Mouse (Mus musculus): ENCODE measurements around the gene Sox12. TPM values are rescaled to one million over a fixed set of nuclear protein-coding genes. Genes with fewer than 3 reads are reported as not detected.

The Sox12 gene
- polyA plus RNA-seq, 1 experiment from 2014 or later: 11.9 TPM

DNA sequence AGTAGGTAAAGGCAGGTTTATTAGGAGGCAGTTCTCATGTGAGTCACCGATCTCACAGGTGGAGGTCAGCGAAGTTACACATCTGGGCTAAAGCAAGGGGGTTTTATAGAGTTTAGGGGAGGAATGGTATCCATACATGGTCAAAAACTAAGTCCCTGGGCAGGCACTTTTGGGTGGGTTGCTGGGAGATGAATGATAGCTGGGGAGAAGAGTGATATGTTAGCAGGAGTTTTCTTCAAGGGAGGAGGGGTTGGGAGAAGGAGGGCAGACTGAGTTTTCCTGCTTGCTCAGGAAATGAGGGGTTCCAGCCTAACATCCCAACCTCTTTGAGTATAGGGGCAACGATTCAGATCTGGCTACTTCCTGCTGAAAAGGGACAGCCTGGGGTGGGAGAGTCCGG lies 17.4 kb upstream of the Sox12 start, which contains the start of gene 6820408C15Rik:
6820408C15Rik (plus strand) TSS at position 301 of the 400 bp plus-strand sequence.
- Histone ChIP-seq H3K4me2 (replicated peaks) (peak within 1 kb of the TSS; percentile 93), H3K27me3 (no peaks in the 10 kb centered on the region), H3K9me3 (peaks cover 12% of the 10 kb centered on the region), H3K4me1 (peaks cover 36% of the 10 kb centered on the region), H3K4me3 (peak within 1 kb of the TSS; percentile 89), H3K9ac (peak within 1 kb of the TSS; percentile 98), H3K27ac (peak within 1 kb of the TSS; percentile 96), H3K36me3 (peaks cover 4% of the 10 kb centered on the region; the same call in 1 of the 2 replicates)
- ATAC-seq (ENCODE audit: low FRiP score, low read depth): no peak
- 17% methylated on average over 4 of the region's 4 CpGs for WGBS

DNA sequence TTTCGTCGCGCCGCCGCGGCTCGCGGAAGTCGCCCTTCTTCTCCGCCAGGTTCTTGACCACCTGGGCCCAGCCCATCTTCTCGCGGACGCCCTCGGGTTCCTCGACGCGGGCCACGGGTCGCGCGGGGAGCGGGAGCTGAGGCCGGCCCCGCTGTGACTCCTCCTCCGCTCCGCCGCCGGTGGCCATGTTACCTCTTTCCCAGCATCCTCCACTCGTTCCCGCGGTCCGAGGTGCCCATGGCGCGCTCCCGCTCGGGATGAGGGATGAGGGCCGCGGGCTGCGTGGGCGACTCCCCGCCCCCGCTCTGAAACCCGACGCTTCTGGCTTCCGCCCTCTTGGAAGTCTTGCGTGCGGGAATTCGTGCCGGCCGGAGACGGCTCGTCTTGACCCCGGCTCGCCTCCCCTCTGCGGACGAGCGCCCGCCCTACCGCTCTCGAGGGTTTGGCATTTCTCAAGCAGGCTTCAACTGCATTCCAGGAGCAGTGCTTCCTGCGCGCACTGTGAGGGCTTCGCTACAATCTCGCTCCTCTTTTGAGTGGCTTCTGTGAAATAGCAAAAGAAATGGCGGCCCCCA lies 16.8 kb upstream of the Sox12 start, which contains the start of gene Zcchc3:
Zcchc3 (minus strand) TSS at position 437 of the 575 bp plus-strand sequence.
- H3K4me3 ChIP-seq: peak within 1 kb of the TSS; percentile 89
- peaks cover 4% of the 10 kb centered on the region; the same call in 1 of the 2 replicates for H3K36me3 ChIP-seq
- peak; percentile 83 for ATAC-seq (ENCODE audit: low FRiP score, low read depth)
- peaks cover 42% of the 10 kb centered on the region for H3K4me1 ChIP-seq
- peak within 1 kb of the TSS; percentile 96 for H3K27ac ChIP-seq
- no peaks in the 10 kb centered on the region for H3K27me3 ChIP-seq
- H3K4me2 ChIP-seq (replicated peaks): peak within 1 kb of the TSS; percentile 93
- peak within 1 kb of the TSS; percentile 98 for H3K9ac ChIP-seq
- under 1% methylated on average over 65 of the region's 65 CpGs for WGBS
- peaks cover 7% of the 10 kb centered on the region; the same call in 1 of the 2 replicates for H3K9me3 ChIP-seq

DNA sequence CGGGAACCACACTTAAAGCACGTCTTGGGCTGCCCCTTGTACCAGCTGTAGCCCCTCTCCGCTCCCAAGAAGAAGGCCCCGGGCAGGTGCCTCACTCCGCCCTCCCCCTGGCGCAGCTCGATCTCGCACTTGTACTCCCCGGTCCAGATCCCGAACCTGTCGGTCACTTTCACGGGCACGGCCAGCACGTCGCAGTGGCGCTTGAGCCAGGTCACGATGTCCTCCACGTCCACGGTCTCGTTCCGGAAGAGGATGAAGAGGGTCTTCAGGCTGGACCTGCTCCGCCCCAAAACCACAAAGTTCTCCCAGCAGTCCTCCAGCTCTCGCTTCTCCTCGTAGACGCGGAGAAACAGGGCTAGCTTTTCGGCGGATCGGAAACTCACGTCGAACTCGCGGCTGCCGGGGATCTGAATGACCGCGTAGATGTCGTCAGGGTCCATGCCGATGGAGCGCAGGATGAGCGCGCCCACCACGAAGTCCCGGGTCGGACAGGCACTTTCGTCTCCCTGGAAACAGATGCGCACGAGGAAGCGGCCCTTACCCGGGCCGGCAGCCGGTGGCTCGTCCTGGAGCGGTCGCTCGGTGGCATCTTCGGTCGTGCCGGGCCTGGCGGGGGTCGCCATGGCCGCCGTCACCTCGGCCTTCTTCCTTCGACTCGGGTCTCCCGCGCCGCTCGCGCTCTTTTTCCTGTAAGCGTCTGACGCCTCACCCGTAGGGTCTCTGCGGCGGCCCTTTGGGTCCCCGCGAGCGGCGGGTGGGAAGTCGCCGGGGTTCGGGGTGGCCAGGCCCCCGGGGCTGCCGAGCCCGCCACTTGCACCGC lies 16.1 kb upstream of the Sox12 start:
- Histone ChIP-seq H3K27ac (peak overlapping the region; percentile 96), H3K9me3 (peaks cover 7% of the 10 kb centered on the region; the same call in 1 of the 2 replicates), H3K4me2 (replicated peaks) (peak overlapping the region; percentile 93), H3K4me3 (peak overlapping the region; percentile 89), H3K9ac (peak overlapping the region; percentile 98), H3K27me3 (no peaks in the 10 kb centered on the region), H3K4me1 (peaks cover 47% of the 10 kb centered on the region), H3K36me3 (peaks cover 4% of the 10 kb centered on the region; the same call in 1 of the 2 replicates)
- ATAC-seq (ENCODE audit: low FRiP score, low read depth): peak; percentile 0; the same call in 1 of the 2 replicates
- under 1% methylated on average over 86 of the region's 86 CpGs for WGBS

DNA sequence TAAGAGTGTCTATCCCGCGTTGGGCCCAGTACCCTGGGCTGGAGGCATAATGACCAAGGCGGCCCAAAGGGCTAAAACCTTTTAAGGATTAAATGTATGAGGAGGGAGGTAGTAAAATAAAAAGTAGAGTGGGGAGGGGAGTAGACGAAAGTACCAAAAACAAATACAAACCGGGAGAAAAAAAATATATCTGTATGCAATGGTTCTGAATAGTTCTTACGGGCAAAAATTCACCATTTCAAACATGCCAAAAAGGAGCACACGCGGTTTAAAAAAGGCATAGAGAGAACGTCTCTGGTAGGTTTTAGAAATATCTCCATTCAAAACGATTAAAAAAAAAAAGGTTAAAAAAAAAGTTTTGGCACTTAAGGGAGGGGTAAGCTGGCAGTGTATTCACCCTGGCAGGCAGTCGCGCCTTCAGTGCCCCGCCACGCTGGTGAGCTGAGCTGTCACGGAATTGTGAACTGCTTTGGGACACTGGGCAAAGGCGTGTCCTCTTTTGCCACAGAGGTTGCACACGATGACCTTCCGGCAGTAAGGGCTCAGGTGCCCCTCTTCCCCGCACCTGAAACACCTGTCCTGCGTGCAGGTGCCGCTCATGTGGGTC lies 15.4 kb upstream of the Sox12 start:
- Histone ChIP-seq H3K4me1 (peaks cover 47% of the 10 kb centered on the region), H3K36me3 (peaks cover 4% of the 10 kb centered on the region; the same call in 1 of the 2 replicates), H3K9ac (peak overlapping the region; percentile 98), H3K27ac (peak overlapping the region; percentile 96), H3K4me2 (replicated peaks) (peak overlapping the region; percentile 93), H3K4me3 (peak overlapping the region; percentile 89), H3K27me3 (no peaks in the 10 kb centered on the region), H3K9me3 (peaks cover 7% of the 10 kb centered on the region; the same call in 1 of the 2 replicates)
- 2% methylated on average over 21 of the region's 21 CpGs for WGBS
- ATAC-seq (ENCODE audit: low FRiP score, low read depth): no peak

DNA sequence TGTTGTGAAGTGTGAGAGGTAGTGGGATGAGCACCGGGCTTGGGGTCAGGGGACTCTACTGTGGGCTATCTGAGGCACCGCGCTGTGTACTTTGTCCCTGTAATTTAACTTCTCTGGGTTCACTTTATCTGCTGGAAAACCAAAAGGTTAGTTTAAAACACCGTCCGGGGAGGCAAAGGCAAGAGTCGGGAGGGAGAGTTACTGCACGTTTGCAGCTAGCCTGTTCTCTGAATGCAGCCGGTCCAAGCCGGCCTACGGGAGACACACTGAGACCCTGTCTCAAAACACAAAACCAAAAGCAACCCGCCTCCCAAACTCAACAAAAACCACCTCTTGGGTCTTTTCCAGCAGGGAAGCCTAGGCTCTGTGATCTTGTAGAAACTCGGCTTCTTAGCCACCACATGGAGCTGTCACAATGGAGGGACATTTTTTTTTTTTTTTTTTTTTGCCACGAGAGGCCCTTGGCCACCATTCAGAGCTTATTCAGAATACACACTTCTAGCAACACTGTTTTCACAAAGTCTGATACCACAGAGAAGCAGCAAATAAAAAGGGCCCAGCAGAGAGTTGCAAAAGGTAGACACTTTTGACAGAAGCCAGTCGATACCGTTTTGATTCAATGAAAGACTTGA lies 14.8 kb upstream of the Sox12 start:
- Histone ChIP-seq H3K27ac (peak overlapping the region; percentile 96), H3K27me3 (no peaks in the 10 kb centered on the region), H3K4me2 (replicated peaks) (peak overlapping the region; percentile 93), H3K4me3 (peak overlapping the region; percentile 89), H3K9me3 (peaks cover 7% of the 10 kb centered on the region; the same call in 1 of the 2 replicates), H3K4me1 (peaks cover 47% of the 10 kb centered on the region), H3K36me3 (peaks cover 4% of the 10 kb centered on the region; the same call in 1 of the 2 replicates), H3K9ac (peak overlapping the region; percentile 98)
- 3% methylated on average over 15 of the region's 15 CpGs for WGBS
- ATAC-seq (ENCODE audit: low FRiP score, low read depth): no peak

DNA sequence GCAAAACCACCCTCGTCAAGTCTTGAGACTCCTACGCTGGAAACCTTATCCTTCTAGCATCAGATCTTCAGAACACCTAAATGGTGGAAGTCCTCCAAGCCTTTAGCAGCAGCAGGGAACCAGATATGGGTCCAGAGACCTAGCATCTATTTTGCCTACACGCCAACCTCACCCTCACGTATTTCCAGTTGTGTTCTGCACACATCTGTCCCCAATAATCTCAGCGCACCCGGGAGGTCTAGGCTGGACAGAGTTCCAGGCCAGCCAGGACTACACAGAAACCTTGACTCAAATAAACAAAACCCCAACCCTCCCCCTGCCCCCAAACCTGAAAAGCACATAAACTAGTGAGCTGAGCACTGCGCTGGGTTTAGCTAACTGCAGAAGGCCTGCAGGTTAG lies 13.6 kb upstream of the Sox12 start:
- ATAC-seq (ENCODE audit: low FRiP score, low read depth): peak; percentile 1; the same call in 1 of the 2 replicates
- Histone ChIP-seq H3K27ac (peak overlapping the region; percentile 96), H3K4me3 (peak overlapping the region; percentile 89), H3K9ac (peak overlapping the region; percentile 98), H3K4me1 (peaks cover 49% of the 10 kb centered on the region), H3K9me3 (peaks cover 7% of the 10 kb centered on the region; the same call in 1 of the 2 replicates), H3K4me2 (replicated peaks) (peak overlapping the region; percentile 93), H3K27me3 (no peaks in the 10 kb centered on the region), H3K36me3 (peaks cover 4% of the 10 kb centered on the region; the same call in 1 of the 2 replicates)
- WGBS: under 1% methylated on average over 7 of the region's 7 CpGs

DNA sequence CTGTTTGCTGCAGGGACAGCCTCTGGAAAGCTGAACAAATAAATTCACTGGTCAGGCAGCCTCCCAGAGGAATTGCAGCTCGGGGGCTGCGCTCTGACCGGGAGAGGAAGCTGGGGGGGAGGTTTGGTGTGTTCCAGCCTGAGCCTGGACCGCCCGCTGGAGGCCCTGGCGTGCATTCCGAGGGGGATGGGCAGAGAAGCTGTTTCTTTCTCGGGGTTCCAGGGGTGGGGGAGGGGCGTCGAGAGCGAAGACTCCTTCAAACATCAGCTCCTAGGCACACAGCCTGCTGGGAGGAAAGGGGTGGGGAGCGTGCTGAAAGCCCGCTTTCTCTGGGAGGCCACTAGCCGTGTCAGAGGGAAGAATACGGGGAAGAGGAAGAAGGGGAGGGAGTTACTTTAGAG lies 13.1 kb upstream of the Sox12 start:
- Histone ChIP-seq H3K4me1 (peaks cover 51% of the 10 kb centered on the region), H3K9me3 (peaks cover 3% of the 10 kb centered on the region; the same call in 1 of the 2 replicates), H3K36me3 (no peaks in the 10 kb centered on the region), H3K4me3 (peak overlapping the region; percentile 89), H3K4me2 (replicated peaks) (peak overlapping the region; percentile 93), H3K27ac (peak overlapping the region; percentile 96), H3K9ac (peak overlapping the region; percentile 98), H3K27me3 (no peaks in the 10 kb centered on the region)
- peak; percentile 83 for ATAC-seq (ENCODE audit: low FRiP score, low read depth)
- WGBS: under 1% methylated on average over 15 of the region's 15 CpGs

DNA sequence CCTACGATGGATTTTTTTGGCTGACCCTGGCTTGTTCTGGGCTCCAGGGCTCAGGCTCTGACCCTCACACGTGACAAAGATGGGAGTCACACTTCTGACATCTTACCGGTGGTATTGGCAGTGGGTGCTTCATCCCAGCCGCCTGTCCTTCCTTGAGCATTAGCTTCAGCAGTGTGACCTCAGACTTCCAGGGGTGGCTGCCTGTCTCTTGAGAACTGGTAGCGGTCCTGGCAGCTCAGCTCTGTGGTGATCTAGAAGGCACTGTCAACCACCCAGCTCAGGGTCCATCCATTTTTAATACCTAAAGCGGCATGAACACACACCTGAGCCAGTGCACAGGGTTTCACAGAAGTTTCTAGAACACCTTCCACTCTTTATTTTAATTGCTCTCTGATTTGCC lies 11.9 kb upstream of the Sox12 start:
- Histone ChIP-seq H3K27ac (peak overlapping the region; percentile 96), H3K36me3 (no peaks in the 10 kb centered on the region), H3K4me1 (peaks cover 52% of the 10 kb centered on the region), H3K9ac (no peak overlapping the region), H3K27me3 (no peaks in the 10 kb centered on the region), H3K9me3 (no peaks in the 10 kb centered on the region), H3K4me2 (replicated peaks) (no peak overlapping the region), H3K4me3 (no peak overlapping the region)
- no peak for ATAC-seq (ENCODE audit: low FRiP score, low read depth)
- WGBS: 80% methylated on average over 6 of the region's 6 CpGs

DNA sequence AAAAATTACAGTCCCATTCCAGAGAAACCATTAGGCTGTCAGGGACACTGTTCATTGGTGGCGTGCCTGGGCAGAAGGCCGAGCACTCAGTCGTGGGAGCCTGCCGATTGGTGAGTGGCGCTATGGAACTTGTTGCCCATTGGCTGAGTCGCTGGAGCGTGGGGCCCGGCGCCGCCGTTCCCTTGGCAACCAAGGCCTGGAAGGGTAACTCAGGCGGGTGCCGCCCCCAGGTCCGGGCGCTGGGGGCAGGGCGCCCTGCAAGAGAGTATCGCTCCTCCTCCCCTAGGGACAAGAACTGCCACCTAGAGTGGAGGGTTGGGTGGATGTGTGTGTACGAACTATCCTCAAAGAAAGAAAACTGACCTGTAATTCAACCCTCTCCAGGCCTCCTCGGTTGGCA lies 8.3 kb upstream of the Sox12 start:
- no peaks in the 10 kb centered on the region for H3K9me3 ChIP-seq
- under 1% methylated on average over 19 of the region's 19 CpGs for WGBS
- ATAC-seq (ENCODE audit: low FRiP score, low read depth): peak; percentile 96
- peak overlapping the region; percentile 68 for H3K4me2 ChIP-seq (replicated peaks)
- H3K27ac ChIP-seq: peak overlapping the region; percentile 53; the same call in 1 of the 2 replicates
- peak overlapping the region; percentile 42 for H3K4me3 ChIP-seq
- peaks cover 32% of the 10 kb centered on the region for H3K4me1 ChIP-seq
- no peaks in the 10 kb centered on the region for H3K36me3 ChIP-seq
- peak overlapping the region; percentile 43 for H3K9ac ChIP-seq
- no peaks in the 10 kb centered on the region for H3K27me3 ChIP-seq

DNA sequence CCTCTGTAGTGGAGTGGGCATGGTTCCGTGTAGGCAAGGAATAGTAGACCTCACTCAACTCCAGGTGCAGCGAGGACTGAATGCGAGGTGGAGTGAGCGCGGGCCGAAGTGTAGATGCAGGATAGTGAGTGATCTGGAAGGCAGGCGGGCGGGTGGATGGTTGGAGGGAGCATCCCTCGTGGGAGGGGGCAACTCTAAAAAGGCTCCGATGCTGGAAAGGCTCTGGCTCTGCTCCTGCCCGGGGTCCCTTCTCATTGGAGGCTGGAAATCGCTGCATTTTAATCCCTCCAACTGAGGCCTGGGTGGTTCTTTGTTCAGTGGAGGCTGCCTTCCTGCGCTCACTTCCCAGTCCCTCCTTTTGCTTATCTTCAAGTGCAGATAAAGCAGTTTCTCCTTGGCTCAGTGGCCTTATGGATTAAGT lies 1.3 kb upstream of the Sox12 start:
- peak overlapping the region; percentile 68 for H3K9ac ChIP-seq
- H3K27ac ChIP-seq: peak overlapping the region; percentile 99
- H3K4me1 ChIP-seq: peaks cover 30% of the 10 kb centered on the region
- peaks cover 7% of the 10 kb centered on the region for H3K36me3 ChIP-seq
- peak overlapping the region; percentile 92 for H3K4me3 ChIP-seq
- peak overlapping the region; percentile 94 for H3K4me2 ChIP-seq (replicated peaks)
- no peak for ATAC-seq (ENCODE audit: low FRiP score, low read depth)
- H3K9me3 ChIP-seq: no peaks in the 10 kb centered on the region
- WGBS: under 1% methylated on average over 13 of the region's 13 CpGs
- no peaks in the 10 kb centered on the region for H3K27me3 ChIP-seq

DNA sequence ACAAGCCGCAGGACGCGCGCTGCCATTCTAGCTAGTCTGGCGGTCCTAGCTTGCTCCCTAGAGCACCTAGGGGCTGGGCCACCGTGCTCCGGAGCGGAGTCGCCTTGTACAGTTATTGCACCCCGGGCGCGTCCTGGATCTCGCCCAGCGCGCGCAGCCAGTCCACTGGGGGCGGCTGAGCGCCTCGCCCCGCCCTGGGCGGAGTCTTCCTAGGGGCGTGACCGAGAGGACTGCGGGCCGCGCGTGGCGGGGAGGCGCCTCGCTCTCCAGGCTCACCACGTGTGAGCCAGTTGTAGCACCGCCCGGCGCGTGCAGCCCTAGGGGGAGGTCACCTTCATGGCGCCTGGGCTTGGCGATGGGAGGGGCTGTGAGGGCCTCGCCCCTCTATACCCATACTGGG lies 828 bp upstream of the Sox12 start:
- peak overlapping the region; percentile 92 for H3K4me3 ChIP-seq
- H3K4me2 ChIP-seq (replicated peaks): peak overlapping the region; percentile 94
- peaks cover 10% of the 10 kb centered on the region for H3K36me3 ChIP-seq
- peak; percentile 85 for ATAC-seq (ENCODE audit: low FRiP score, low read depth)
- H3K4me1 ChIP-seq: peaks cover 35% of the 10 kb centered on the region
- peak overlapping the region; percentile 68 for H3K9ac ChIP-seq
- H3K27me3 ChIP-seq: no peaks in the 10 kb centered on the region
- peak overlapping the region; percentile 99 for H3K27ac ChIP-seq
- no peaks in the 10 kb centered on the region for H3K9me3 ChIP-seq
- WGBS: under 1% methylated on average over 38 of the region's 38 CpGs

All from limb, embryonic 13.5 days (tissue).